Mouse (Mus musculus) heart, embryonic 14.5 days (tissue): Measurements from ENCODE around the gene Macrod1. TPM values are rescaled to one million over a fixed set of nuclear protein-coding genes. Genes with fewer than 3 reads are reported as not detected.
A peak's percentile ranks its signal among the peaks of the same experiment; 100 is the strongest.

ENCODE experiments used
- ATAC-seq: fragments of 200-750 bp; cut with Nextera tagmentation; 2 replicates; pipeline ENCODE4 v1.8.0; 2017; ENCODE audit warnings: low read depth, moderate TSS enrichment; ENCODE audit not compliant: insufficient number of reproducible peaks, insufficient read depth, low FRiP score
- H3K27ac ChIP-seq, 2 experiments: fragments of 200-500 bp in 1 of 2; fragments of 300-500 bp in 1 of 2; sonication (generic) in 1 of 2; replicated peaks in 1 of 2; 2 replicates each; pipeline ENCODE4 v1.5.1; 2012 to 2014; ENCODE audit warnings: low read depth in 2 of 2, low read length in 2 of 2, control low read depth in 1 of 2, mild to moderate bottlenecking in 1 of 2, mixed read lengths in 1 of 2; ENCODE audit not compliant: control insufficient read depth in 1 of 2, insufficient read depth in 1 of 2
- H3K27me3 ChIP-seq: fragments of 300-500 bp; sonication (generic); 2 replicates; pipeline ENCODE4 v1.6.1; 2014; ENCODE audit warnings: mild to moderate bottlenecking, low read length, control low read depth; ENCODE audit not compliant: control insufficient read depth, insufficient read depth
- H3K36me3 ChIP-seq: fragments of 300-500 bp; sonication (generic); 2 replicates; pipeline ENCODE4 v1.6.1; 2014; ENCODE audit warnings: mild to moderate bottlenecking, control low read depth, low read length, mixed read lengths; ENCODE audit not compliant: control insufficient read depth, insufficient read depth
- H3K4me1 ChIP-seq, 2 experiments: fragments of 200-500 bp in 1 of 2; fragments of 300-500 bp in 1 of 2; sonication (generic) in 1 of 2; 2 replicates each; pipeline ENCODE4 v1.6.1; 2012 to 2014; ENCODE audit warnings: low read length in 2 of 2, control low read depth in 1 of 2, mixed read lengths in 1 of 2; ENCODE audit not compliant: control insufficient read depth in 2 of 2, insufficient read depth in 2 of 2
- H3K4me2 ChIP-seq: fragments of 300-500 bp; sonication (generic); 2 replicates; pipeline ENCODE4 v1.6.1; 2014; ENCODE audit warnings: mild to moderate bottlenecking, low read length
- H3K4me3 ChIP-seq, 2 experiments: fragments of 200-500 bp in 1 of 2; fragments of 300-500 bp in 1 of 2; sonication (generic) in 1 of 2; 2 replicates each; pipeline ENCODE4 v1.5.1; 2012 to 2014; ENCODE audit warnings: low read length in 2 of 2, mild to moderate bottlenecking in 2 of 2, control low read depth in 1 of 2, low read depth in 1 of 2, moderate library complexity in 1 of 2; ENCODE audit not compliant: control insufficient read depth in 1 of 2, insufficient read depth in 1 of 2
- H3K9ac ChIP-seq: fragments of 300-500 bp; sonication (generic); 2 replicates; pipeline ENCODE4 v1.6.1; 2014; ENCODE audit warnings: mild to moderate bottlenecking, low read length
- H3K9me3 ChIP-seq: fragments of 300-500 bp; sonication (generic); 2 replicates; pipeline ENCODE4 v1.6.1; 2016; ENCODE audit warnings: low read length, control low read depth; ENCODE audit not compliant: control insufficient read depth
- WGBS: fragments of 180-500 bp; shearing (Covaris S2); extraction: QIAGEN DNeasy Blood & Tissue Kit; methylation state at CpG from one replicate; pipeline ENCODE4 v1.1.7; 2014; 5-methylcytosine and 5-hydroxymethylcytosine counted together
- polyA plus RNA-seq: library from polyadenylated mRNA; unstranded; fragments of >200 nt; fragmentation: Nextera tagmentation; extraction: Ambion mirVana; gene quantifications from 2 replicates; pipeline ENCODE4 v1.2.1, GENCODE M21; 2014

Macrod1 gene
- polyA plus RNA-seq, 1 experiment from 2014 or later = 53.0 TPM

DNA sequence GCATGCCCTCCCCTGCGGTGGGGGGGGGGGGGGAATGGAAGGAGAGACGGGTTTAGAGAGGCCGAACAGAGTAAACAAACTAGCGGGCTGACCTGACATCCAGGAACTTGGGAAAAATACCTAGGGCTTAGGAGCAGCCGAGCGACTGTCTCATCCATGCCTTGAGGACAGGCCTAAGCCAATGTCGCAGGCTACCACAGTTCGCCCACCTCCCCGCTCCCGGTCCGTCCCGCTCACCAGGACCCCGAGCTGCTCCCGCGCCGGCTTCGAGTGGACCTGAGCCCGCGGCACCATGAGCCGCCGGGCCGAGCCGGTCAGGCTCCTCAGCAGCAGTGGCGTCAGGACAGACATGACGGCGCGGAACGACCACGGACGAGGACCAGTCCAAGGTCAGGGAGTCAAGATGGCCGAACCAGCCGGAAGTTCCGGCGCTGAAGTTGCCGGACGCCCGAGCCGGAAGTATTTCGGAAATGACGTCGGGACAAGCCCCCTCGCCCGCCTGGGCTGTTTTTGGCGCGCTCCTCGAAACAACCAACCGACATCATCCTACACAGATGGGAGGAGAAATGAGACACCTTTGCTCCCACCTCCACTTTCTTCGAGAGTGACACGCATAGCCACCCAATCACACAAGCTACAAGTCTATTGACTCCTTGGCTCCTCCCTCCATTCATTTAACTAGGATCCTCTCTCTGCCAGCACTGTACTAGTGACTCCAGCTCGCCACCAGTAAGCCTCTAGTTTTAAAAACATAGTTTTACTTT is 160.7 kb downstream of the Macrod1 start, which contains the start of gene Cox8a:
TSS of gene Cox8a (minus strand) at position 455 of the 764 bp plus-strand sequence.
- WGBS = under 1% methylated on average over 50 of the region's 50 CpGs
- Histone ChIP-seq H3K36me3 (peaks cover 39% of the 10 kb centered on the region), H3K4me2 (peak within 1 kb of the TSS; percentile 84), H3K27ac (peak within 1 kb of the TSS; percentile 93 to 98), H3K9me3 (no peaks in the 10 kb centered on the region), H3K9ac (peak within 1 kb of the TSS; percentile 92), H3K4me1 (peaks cover 16 to 29% of the 10 kb centered on the region in 2 experiments), H3K27me3 (no peaks in the 10 kb centered on the region), H3K4me3 (peak within 1 kb of the TSS; percentile 73 to 93)
- ATAC-seq = peak; percentile 95

DNA sequence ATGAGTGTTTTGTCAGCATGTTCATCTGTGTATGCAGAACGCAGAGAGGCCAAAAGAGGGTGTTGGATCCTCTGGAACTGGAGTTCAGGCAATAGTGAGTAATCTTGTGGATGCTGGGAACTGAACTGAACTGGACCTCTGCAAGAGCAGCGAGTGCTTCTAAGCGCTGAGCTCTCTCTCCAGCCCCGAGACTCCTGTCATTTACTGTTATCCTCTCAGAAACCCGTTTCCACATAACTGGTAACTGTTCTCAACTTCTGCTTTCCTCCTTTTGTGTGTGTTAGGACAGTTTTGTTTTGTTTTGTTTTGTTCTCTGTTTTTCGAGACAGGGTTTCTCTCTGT is 161.3 kb downstream of the Macrod1 start:
- Histone ChIP-seq H3K36me3 (peaks cover 35% of the 10 kb centered on the region), H3K27ac (no peak overlapping the region; a peak in 1 of 4 replicates), H3K27me3 (no peaks in the 10 kb centered on the region), H3K4me1 (peaks cover 16 to 29% of the 10 kb centered on the region in 2 experiments), H3K9me3 (no peaks in the 10 kb centered on the region), H3K4me3 (peak overlapping the region; percentile 15 to 73), H3K4me2 (peak overlapping the region; percentile 63), H3K9ac (peak overlapping the region; percentile 27; the same call in 1 of the 2 replicates)
- ATAC-seq = no peak
- WGBS = 8% methylated on average over 6 of the region's 6 CpGs

DNA sequence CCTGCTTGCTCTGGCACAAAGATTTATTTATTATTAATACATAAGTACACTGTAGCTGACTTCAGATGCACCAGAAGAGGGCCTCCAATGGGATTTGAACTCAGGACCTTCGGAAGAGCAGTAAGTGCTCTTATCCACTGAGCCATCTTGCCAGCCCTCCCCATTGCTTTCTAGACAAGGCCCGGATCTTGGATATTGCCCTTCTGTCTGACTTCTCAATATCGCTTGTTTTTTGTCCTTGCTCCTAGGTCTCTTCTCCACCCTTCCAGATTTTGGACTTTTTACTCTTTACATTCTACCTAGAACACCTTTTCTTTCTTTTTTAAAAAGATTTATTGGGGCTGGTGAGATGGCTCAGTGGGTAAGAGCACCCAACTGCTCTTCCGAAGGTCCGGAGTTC is 162.1 kb downstream of the Macrod1 start:
- Histone ChIP-seq H3K27me3 (no peaks in the 10 kb centered on the region), H3K4me3 (no peak overlapping the region), H3K9me3 (no peaks in the 10 kb centered on the region), H3K4me2 (no peak overlapping the region), H3K9ac (no peak overlapping the region), H3K4me1 (peaks cover 16 to 29% of the 10 kb centered on the region in 2 experiments), H3K36me3 (peaks cover 27% of the 10 kb centered on the region), H3K27ac (no peak overlapping the region)
- 88% methylated on average over 5 of the region's 5 CpGs for WGBS
- no peak for ATAC-seq

DNA sequence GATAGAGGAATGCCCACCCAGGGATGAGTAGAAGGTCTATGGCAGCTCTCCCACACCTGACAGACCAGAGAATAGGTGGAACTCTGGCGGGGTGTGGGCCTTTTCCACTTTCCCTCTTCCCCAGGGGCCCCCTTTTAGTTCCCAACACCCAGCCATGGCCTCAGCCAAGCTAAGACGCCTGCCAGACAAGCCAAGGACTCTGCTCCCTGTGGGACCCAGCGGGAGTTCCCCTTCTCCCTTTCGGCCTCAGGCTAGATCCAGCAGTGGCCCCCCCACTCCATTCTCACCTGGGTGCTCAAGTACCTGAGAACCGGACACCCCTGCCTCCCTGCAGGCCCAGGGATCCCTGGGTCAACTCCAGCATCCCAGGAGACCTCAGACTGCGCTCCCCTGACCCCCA is 165.6 kb downstream of the Macrod1 start:
- 90% methylated on average over 6 of the region's 6 CpGs for WGBS
- no peak for ATAC-seq
- H3K4me1 ChIP-seq = peaks cover 0 to 4% of the 10 kb centered on the region in 2 experiments; a peak in 1 of 4 replicates
- H3K27me3 ChIP-seq = no peaks in the 10 kb centered on the region
- no peak overlapping the region for H3K9ac ChIP-seq
- H3K4me2 ChIP-seq = no peak overlapping the region
- H3K9me3 ChIP-seq = no peaks in the 10 kb centered on the region
- H3K36me3 ChIP-seq = peaks cover 21% of the 10 kb centered on the region
- no peak overlapping the region for H3K4me3 ChIP-seq
- H3K27ac ChIP-seq = no peak overlapping the region

DNA sequence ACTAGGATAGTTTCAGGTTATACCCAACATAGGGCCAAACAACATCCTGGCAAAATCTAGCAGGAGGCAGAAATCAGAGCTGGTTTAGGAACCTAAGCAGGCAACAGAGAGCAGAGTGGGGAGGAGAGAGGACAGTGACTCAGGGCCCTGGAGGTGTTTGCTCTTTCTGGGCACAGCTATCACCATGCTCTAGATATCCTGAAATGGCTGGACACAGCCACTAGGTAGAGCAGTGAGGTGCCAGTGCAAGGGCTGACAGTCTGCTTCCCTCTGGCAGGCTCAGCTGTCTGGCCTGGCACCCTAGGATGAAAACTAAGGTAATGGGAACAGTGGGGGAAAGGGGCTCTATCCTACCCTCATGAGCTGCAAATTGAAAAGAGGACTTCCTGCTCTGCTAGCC is 166.9 kb downstream of the Macrod1 start:
- Histone ChIP-seq H3K4me2 (no peak overlapping the region), H3K9ac (no peak overlapping the region), H3K9me3 (no peaks in the 10 kb centered on the region), H3K27me3 (no peaks in the 10 kb centered on the region), H3K27ac (no peak overlapping the region), H3K4me1 (no peaks in the 10 kb centered on the region), H3K4me3 (no peak overlapping the region), H3K36me3 (peaks cover 34% of the 10 kb centered on the region)
- no peak for ATAC-seq

DNA sequence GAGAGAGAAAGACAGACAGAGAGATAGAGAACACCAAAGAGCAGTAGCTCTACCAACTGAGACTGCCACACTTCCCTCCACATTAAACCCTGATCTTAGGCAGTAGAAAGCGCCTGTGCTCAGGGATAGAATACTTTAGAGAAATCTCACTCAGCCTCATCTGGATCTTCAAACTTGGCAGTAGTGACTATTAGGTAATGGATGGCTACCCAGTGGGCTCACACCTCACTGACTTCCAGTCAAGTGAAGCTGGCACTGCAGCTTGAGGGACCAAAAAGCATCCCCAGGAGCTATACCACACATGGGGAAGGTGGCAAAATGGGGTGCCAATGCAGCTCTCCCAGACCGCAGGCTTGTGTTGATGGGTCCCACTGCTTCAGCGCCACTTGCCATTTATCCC is 167.6 kb downstream of the Macrod1 start:
- H3K36me3 ChIP-seq = peaks cover 40% of the 10 kb centered on the region
- no peaks in the 10 kb centered on the region for H3K9me3 ChIP-seq
- ATAC-seq = no peak
- H3K4me3 ChIP-seq = no peak overlapping the region
- H3K27me3 ChIP-seq = no peaks in the 10 kb centered on the region
- no peak overlapping the region for H3K27ac ChIP-seq
- H3K4me1 ChIP-seq = no peaks in the 10 kb centered on the region
- 86% methylated on average over 3 of the region's 3 CpGs for WGBS
- no peak overlapping the region for H3K4me2 ChIP-seq
- H3K9ac ChIP-seq = no peak overlapping the region

DNA sequence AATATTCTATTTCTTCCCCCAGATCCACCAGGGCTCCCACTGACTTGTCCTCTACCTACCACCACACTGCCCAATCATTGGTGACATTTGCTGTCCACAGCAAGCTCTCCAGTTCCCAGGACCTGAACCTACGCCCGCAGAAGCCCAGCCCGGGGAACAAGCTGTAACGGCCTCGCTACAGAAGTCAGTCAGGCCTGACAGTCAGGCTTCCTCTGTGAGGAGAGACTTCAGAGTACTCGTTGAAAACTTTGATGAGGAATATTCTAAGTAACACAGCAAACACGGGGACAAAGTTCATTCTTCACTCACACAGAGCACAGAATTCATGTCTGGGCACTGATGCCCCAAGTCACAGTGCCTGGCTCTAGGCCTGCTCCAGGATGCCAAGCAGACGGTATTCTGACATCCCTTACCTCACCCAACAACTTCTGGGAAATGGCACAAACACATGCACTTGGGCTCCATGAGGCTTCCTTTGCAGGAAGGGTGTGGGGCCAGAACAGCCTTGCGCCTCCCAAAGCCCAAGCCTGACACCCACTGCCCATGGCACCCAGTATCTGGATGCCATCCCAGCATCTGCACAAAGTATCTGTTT is 168.6 kb downstream of the Macrod1 start:
- WGBS = 85% methylated on average over 9 of the region's 9 CpGs

More for the DNA sequence above, 168.6 kb downstream of the Macrod1 start:
- no peak overlapping the region for H3K4me2 ChIP-seq
- H3K27me3 ChIP-seq = no peaks in the 10 kb centered on the region
- H3K9ac ChIP-seq = no peak overlapping the region
- no peaks in the 10 kb centered on the region for H3K9me3 ChIP-seq
- no peaks in the 10 kb centered on the region for H3K4me1 ChIP-seq
- H3K27ac ChIP-seq = no peak overlapping the region
- H3K4me3 ChIP-seq = no peak overlapping the region
- H3K36me3 ChIP-seq = peaks cover 50% of the 10 kb centered on the region
- no peak for ATAC-seq
